Comparison of ENCODE assay signal across 10 mouse cellular contexts in genomic region chr1:132519734-132520133, GRCm38 (mm10). TPM values are rescaled to one million over a fixed set of nuclear protein-coding genes. Genes with fewer than 3 reads are reported as not detected.
"Had no signal": no experiment of that assay in that cellular context is flagged by ENCODE, and none has a peak within 500 bp of the region (broad histone marks: within the 10 kb centered on the region; RNA-seq: fewer than 3 reads in every experiment).

No protein-coding gene starts in this region.

- H3K4me2 ChIP-seq: liver, embryonic 15.5 days; lung, embryonic 15.5 days; midbrain, embryonic 13.5 days had no signal

- H3K36me3 ChIP-seq: limb, embryonic 10.5 days; liver, embryonic 15.5 days; lung, embryonic 15.5 days had no signal

- H3K4me3 ChIP-seq: left cerebral cortex, adult 2 months; limb, embryonic 10.5 days; liver, embryonic 15.5 days; lung, embryonic 15.5 days; megakaryocyte, embryonic 14.5 days; midbrain, embryonic 13.5 days had no signal

- H3K27me3 ChIP-seq: lung, embryonic 15.5 days; midbrain, embryonic 13.5 days had no signal

- ATAC-seq: midbrain, embryonic 13.5 days had no signal

- DNase-seq: lung, postnatal 14 days; right cerebral cortex, postnatal 25 days; thymus, postnatal 36 days had no signal

- H3K9ac ChIP-seq: liver, embryonic 15.5 days; lung, embryonic 15.5 days; midbrain, embryonic 13.5 days had no signal

- H3K27ac ChIP-seq: left cerebral cortex, adult 2 months; limb, embryonic 10.5 days; liver, embryonic 15.5 days; lung, embryonic 15.5 days; macrophage; midbrain, embryonic 13.5 days had no signal

- H3K9me3 ChIP-seq: limb, embryonic 10.5 days; liver, embryonic 15.5 days; lung, embryonic 15.5 days; megakaryocyte, embryonic 14.5 days; midbrain, embryonic 13.5 days had no signal

RNA-seq across cellular contexts. Expression of gene Cntn2, which starts 23.3 kb away (rescaled TPM):
- polyA plus RNA-seq: macrophage had no signal
